Mouse (Mus musculus): ENCODE measurements at regions not wholly inside any gene's neighbourhood (a gene's known extent, or its start where the extent isn't known, plus 50 kb on each side); places are given as distances from the start of the nearest gene placed in this dataset.

DNA sequence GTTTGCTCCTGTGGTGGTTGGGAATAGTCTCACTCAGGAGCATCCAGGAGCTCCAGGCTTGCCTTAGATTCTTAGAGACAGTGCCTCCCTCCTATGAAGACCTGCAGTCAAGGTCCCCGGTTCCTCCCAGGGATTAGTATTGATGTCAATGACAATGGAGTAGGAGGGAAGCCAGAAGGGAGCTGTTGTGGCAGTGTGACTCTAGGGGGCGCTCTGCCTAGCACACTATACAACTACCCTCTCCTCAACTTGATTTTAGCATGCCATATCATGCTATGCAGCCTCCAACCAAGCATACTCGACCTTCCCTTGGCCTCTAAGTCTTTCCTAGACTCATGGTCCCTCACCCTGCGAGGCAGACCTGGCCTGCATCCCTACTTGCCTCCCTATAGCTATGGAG is 60.3 kb upstream of the Wnt11 start:
- TF ChIP-seq MAX (IDR thresholded peaks at IDR 0.05; ENCODE audit: low read depth) (no peak), POLR2A (IDR thresholded peaks at IDR 0.05; ENCODE audit: insufficient read length, low read depth) (no peak), MYOG (IDR thresholded peaks at IDR 0.05; ENCODE audit: control insufficient read depth in 1 of 3, insufficient read depth in 1 of 3, insufficient read length in 2 of 3, low read depth in 2 of 3) (no peak), E2F4 (IDR thresholded peaks at IDR 0.05; ENCODE audit: insufficient read depth) (no peak), TCF12 (IDR thresholded peaks at IDR 0.05; ENCODE audit: insufficient read depth, poor library complexity, severe bottlenecking) (no peak), MYOD1 (IDR thresholded peaks at IDR 0.05; ENCODE audit: control insufficient read depth in 1 of 3, insufficient read length in 2 of 3, low read depth in 2 of 3) (no peak), USF1 (IDR thresholded peaks at IDR 0.05; ENCODE audit: low read depth) (no peak), POLR2AphosphoS2 (IDR thresholded peaks at IDR 0.05; ENCODE audit: insufficient read length, low read depth) (no peak), REST (IDR thresholded peaks at IDR 0.05; ENCODE audit: insufficient read depth, insufficient read length) (no peak), CEBPB (IDR thresholded peaks at IDR 0.05; ENCODE audit: insufficient read depth, poor library complexity, severe bottlenecking) (no peak)
